Mouse (Mus musculus) thymus, adult 2 months (tissue): ENCODE data around the gene Il1b.

Experiments
- CTCF ChIP-seq: fragments of 200-500 bp; IDR thresholded peaks from 2 replicates; pipeline ENCODE4 v1.5.1; 2012; ENCODE audit warnings: mild to moderate bottlenecking, control low read depth, low read length, moderate library complexity, borderline replicate concordance; ENCODE audit not compliant: control insufficient read depth, poor library complexity, insufficient read depth; ENCODE audit errors: extremely low read depth
- POLR2A ChIP-seq: fragments of 200-500 bp; IDR thresholded peaks from 2 replicates; pipeline ENCODE4 v1.6.1; 2012; ENCODE audit warnings: mild to moderate bottlenecking, low read length, control low read depth, moderate library complexity; ENCODE audit not compliant: control insufficient read depth, poor library complexity, insufficient read depth; ENCODE audit errors: extremely low read depth

- TF ChIP-seq POLR2A (no peak), CTCF (no peak)
These were observed 46.7 kb downstream of the Il1b start for GRCm38 (mm10) chr2:129324216-129324615.
